Mouse (Mus musculus) liver, embryonic 12.5 days (tissue): Measurements from ENCODE around the gene Tnks2. TPM values are rescaled to one million over a fixed set of nuclear protein-coding genes. Genes with fewer than 3 reads are reported as not detected.
A peak's percentile ranks its signal among the peaks of the same experiment; 100 is the strongest.
"Not testable (repeated sequence)": the region's sequence is repeated elsewhere in the genome, so short reads cannot be mapped to it uniquely, and the experiment has no call there.

Experiments
- ATAC-seq: fragments of 200-750 bp; cut with Nextera tagmentation; 2 replicates; pipeline ENCODE4 v1.8.0; 2017; ENCODE audit warnings: moderate number of reproducible peaks, mild to moderate bottlenecking, moderate library complexity
- H3K27ac ChIP-seq: fragments of 300-500 bp; sonication (generic); 2 replicates; pipeline ENCODE4 v1.5.1; 2016; ENCODE audit warnings: mild to moderate bottlenecking
- H3K27me3 ChIP-seq: fragments of 300-500 bp; sonication (generic); replicated peaks from 2 replicates; pipeline ENCODE4 v1.6.1; 2016; ENCODE audit warnings: mild to moderate bottlenecking, moderate library complexity
- H3K36me3 ChIP-seq: fragments of 300-500 bp; sonication (generic); 2 replicates; pipeline ENCODE4 v1.6.1; 2016; ENCODE audit warnings: mild to moderate bottlenecking, moderate library complexity
- H3K4me1 ChIP-seq: fragments of 300-500 bp; sonication (generic); 2 replicates; pipeline ENCODE4 v1.6.1; 2016
- H3K4me2 ChIP-seq: fragments of 300-500 bp; sonication (generic); 2 replicates; pipeline ENCODE4 v1.6.1; 2016; ENCODE audit warnings: mild to moderate bottlenecking, moderate library complexity
- H3K4me3 ChIP-seq: fragments of 300-500 bp; sonication (generic); 2 replicates; pipeline ENCODE4 v1.5.1; 2016; ENCODE audit warnings: mild to moderate bottlenecking, moderate library complexity
- H3K9ac ChIP-seq: fragments of 300-500 bp; sonication (generic); 2 replicates; pipeline ENCODE4 v1.6.1; 2016; ENCODE audit warnings: mild to moderate bottlenecking, moderate library complexity
- H3K9me3 ChIP-seq: fragments of 300-500 bp; sonication (generic); replicated peaks from 2 replicates; pipeline ENCODE4 v1.6.1; 2016; ENCODE audit warnings: mild to moderate bottlenecking, moderate library complexity
- WGBS: fragments of 180-500 bp; shearing (Covaris S2); methylation state at CpG from one replicate; pipeline ENCODE4 v1.1.7; 2016; ENCODE audit not compliant: insufficient replicate concordance; 5-methylcytosine and 5-hydroxymethylcytosine counted together
- polyA plus RNA-seq: library from polyadenylated mRNA; unstranded; fragments of >200 nt; fragmentation: Nextera tagmentation; extraction: Ambion mirVana; gene quantifications from 2 replicates; pipeline ENCODE4 v1.2.1, GENCODE M21; 2016

Tnks2 gene
- polyA plus RNA-seq, 1 experiment from 2014 or later = 34.5 TPM

- H3K4me2 ChIP-seq = no peak overlapping the region
- no peak overlapping the region for H3K4me3 ChIP-seq
- H3K27ac ChIP-seq = no peak overlapping the region
- 61% methylated on average over 21 of the region's 21 CpGs for WGBS
- H3K36me3 ChIP-seq = no peaks in the 10 kb centered on the region
- H3K9me3 ChIP-seq = no peaks in the 10 kb centered on the region; the same call in 1 of the 2 replicates
- ATAC-seq = 0 out of 2 replicates have a peak, but pooled peaks have one; percentile 46
- H3K9ac ChIP-seq = no peak overlapping the region
- no peaks in the 10 kb centered on the region for H3K27me3 ChIP-seq
- H3K4me1 ChIP-seq = peaks cover 4% of the 10 kb centered on the region; the same call in 1 of the 2 replicates
Observed at GRCm38 (mm10) chr19:36808426-36809105, 25.5 kb upstream of the Tnks2 start.

- H3K4me2 ChIP-seq = peak overlapping the region; percentile 21; the same call in 1 of the 2 replicates
- H3K27ac ChIP-seq = no peak overlapping the region
- H3K9me3 ChIP-seq = no peaks in the 10 kb centered on the region
- H3K27me3 ChIP-seq = no peaks in the 10 kb centered on the region
- no peak for ATAC-seq
- H3K9ac ChIP-seq = no peak overlapping the region
- WGBS = 33% methylated on average over 12 of the region's 12 CpGs
- H3K4me3 ChIP-seq = no peak overlapping the region
- H3K36me3 ChIP-seq = no peaks in the 10 kb centered on the region
- H3K4me1 ChIP-seq = peaks cover 4% of the 10 kb centered on the region; the same call in 1 of the 2 replicates
Observed at GRCm38 (mm10) chr19:36809476-36810168, 24.4 kb upstream of the Tnks2 start.

GRCm38 (mm10) chr19:36812011-36812410 is 22.0 kb upstream of the Tnks2 start:
- H3K9ac ChIP-seq = no peak overlapping the region
- peaks cover 18% of the 10 kb centered on the region for H3K4me1 ChIP-seq
- no peak overlapping the region for H3K27ac ChIP-seq
- 45% methylated on average over 8 of the region's 8 CpGs for WGBS
- H3K27me3 ChIP-seq = no peaks in the 10 kb centered on the region
- no peak overlapping the region for H3K4me2 ChIP-seq
- H3K9me3 ChIP-seq = no peaks in the 10 kb centered on the region
- no peak for ATAC-seq
- no peaks in the 10 kb centered on the region for H3K36me3 ChIP-seq
- no peak overlapping the region for H3K4me3 ChIP-seq

GRCm38 (mm10) chr19:36815396-36816271 is 18.4 kb upstream of the Tnks2 start:
- peak overlapping the region; percentile 65 for H3K4me2 ChIP-seq
- peak; percentile 50; the same call in 1 of the 2 replicates for ATAC-seq
- no peak overlapping the region for H3K27ac ChIP-seq
- peaks cover 21% of the 10 kb centered on the region for H3K4me1 ChIP-seq
- peak overlapping the region; percentile 41 for H3K4me3 ChIP-seq
- H3K36me3 ChIP-seq = no peaks in the 10 kb centered on the region
- H3K27me3 ChIP-seq = no peaks in the 10 kb centered on the region
- peak overlapping the region; percentile 53 for H3K9ac ChIP-seq
- WGBS = 14% methylated on average over 32 of the region's 32 CpGs
- no peaks in the 10 kb centered on the region for H3K9me3 ChIP-seq

GRCm38 (mm10) chr19:36818141-36818885 is 15.7 kb upstream of the Tnks2 start:
- Histone ChIP-seq H3K4me2 (peak overlapping the region; percentile 70), H3K4me1 (peaks cover 21% of the 10 kb centered on the region), H3K36me3 (no peaks in the 10 kb centered on the region), H3K27ac (no peak overlapping the region), H3K4me3 (peak overlapping the region; percentile 47), H3K9ac (peak overlapping the region; percentile 59), H3K9me3 (no peaks in the 10 kb centered on the region), H3K27me3 (no peaks in the 10 kb centered on the region)
- no peak for ATAC-seq
- WGBS = 11% methylated on average over 22 of the region's 22 CpGs

- no peaks in the 10 kb centered on the region for H3K27me3 ChIP-seq
- H3K4me3 ChIP-seq = no peak overlapping the region
- no peaks in the 10 kb centered on the region for H3K36me3 ChIP-seq
- peaks cover 21% of the 10 kb centered on the region for H3K4me1 ChIP-seq
- no peak for ATAC-seq
- no peak overlapping the region for H3K27ac ChIP-seq
- H3K9ac ChIP-seq = no peak overlapping the region
- no peaks in the 10 kb centered on the region for H3K9me3 ChIP-seq
- no peak overlapping the region for H3K4me2 ChIP-seq
- 63% methylated on average over 6 of the region's 6 CpGs for WGBS
Observed at GRCm38 (mm10) chr19:36819199-36819598, 14.8 kb upstream of the Tnks2 start.

- H3K36me3 ChIP-seq = no peaks in the 10 kb centered on the region
- H3K4me1 ChIP-seq = peaks cover 18% of the 10 kb centered on the region
- no peaks in the 10 kb centered on the region for H3K9me3 ChIP-seq
- WGBS = 79% methylated on average over 4 of the region's 4 CpGs
- no peaks in the 10 kb centered on the region for H3K27me3 ChIP-seq
- H3K4me2 ChIP-seq = no peak overlapping the region
- H3K27ac ChIP-seq = no peak overlapping the region
- no peak overlapping the region for H3K9ac ChIP-seq
- ATAC-seq = no peak
- H3K4me3 ChIP-seq = no peak overlapping the region
Observed at GRCm38 (mm10) chr19:36820469-36820868, 13.6 kb upstream of the Tnks2 start.

- not testable (repeated sequence) for ATAC-seq, H3K4me2 ChIP-seq, H3K36me3 ChIP-seq, H3K27me3 ChIP-seq, H3K4me1 ChIP-seq, H3K4me3 ChIP-seq, H3K9ac ChIP-seq, H3K27ac ChIP-seq, H3K9me3 ChIP-seq
- 68% methylated on average over 6 of the region's 6 CpGs for WGBS
Observed at GRCm38 (mm10) chr19:36821301-36821700, 12.7 kb upstream of the Tnks2 start.

GRCm38 (mm10) chr19:36822701-36823100 is 11.3 kb upstream of the Tnks2 start:
- H3K4me2 ChIP-seq = no peak overlapping the region
- H3K4me3 ChIP-seq = no peak overlapping the region
- H3K4me1 ChIP-seq = peaks cover 7% of the 10 kb centered on the region
- ATAC-seq = no peak
- no peaks in the 10 kb centered on the region for H3K27me3 ChIP-seq
- 81% methylated on average over 4 of the region's 4 CpGs for WGBS
- H3K9ac ChIP-seq = no peak overlapping the region
- no peak overlapping the region for H3K27ac ChIP-seq
- H3K9me3 ChIP-seq = no peaks in the 10 kb centered on the region
- no peaks in the 10 kb centered on the region for H3K36me3 ChIP-seq

- H3K27ac ChIP-seq = no peak overlapping the region
- ATAC-seq = no peak
- no peak overlapping the region for H3K9ac ChIP-seq
- no peak overlapping the region for H3K4me3 ChIP-seq
- no peaks in the 10 kb centered on the region for H3K9me3 ChIP-seq
- 0 out of 2 replicates have a peak, but pooled peaks cover 4% of the 10 kb centered on the region for H3K27me3 ChIP-seq
- no peak overlapping the region for H3K4me2 ChIP-seq
- no peaks in the 10 kb centered on the region for H3K36me3 ChIP-seq
- H3K4me1 ChIP-seq = no peaks in the 10 kb centered on the region
- 79% methylated on average over 5 of the region's 5 CpGs for WGBS
Observed at GRCm38 (mm10) chr19:36827650-36828049, 6.4 kb upstream of the Tnks2 start.

- 60% methylated on average over 8 of the region's 8 CpGs for WGBS
- Histone ChIP-seq H3K9me3 (no peaks in the 10 kb centered on the region), H3K4me3 (no peak overlapping the region), H3K9ac (no peak overlapping the region), H3K36me3 (no peaks in the 10 kb centered on the region), H3K27me3 (0 out of 2 replicates have a peak, but pooled peaks cover 4% of the 10 kb centered on the region), H3K27ac (no peak overlapping the region), H3K4me1 (peaks cover 6% of the 10 kb centered on the region), H3K4me2 (no peak overlapping the region)
- no peak for ATAC-seq
Observed at GRCm38 (mm10) chr19:36828322-36828721, 5.7 kb upstream of the Tnks2 start.
